Mouse (Mus musculus): ENCODE data around the gene Net1. TPM values are rescaled to one million over a fixed set of nuclear protein-coding genes. Genes with fewer than 3 reads are reported as not detected.
"Not testable (repeated sequence)": the region's sequence is repeated elsewhere in the genome, so short reads cannot be mapped to it uniquely, and the experiment has no call there.

Net1 gene
- total RNA-seq, 1 experiment from 2014 or later = 192 TPM

DNA sequence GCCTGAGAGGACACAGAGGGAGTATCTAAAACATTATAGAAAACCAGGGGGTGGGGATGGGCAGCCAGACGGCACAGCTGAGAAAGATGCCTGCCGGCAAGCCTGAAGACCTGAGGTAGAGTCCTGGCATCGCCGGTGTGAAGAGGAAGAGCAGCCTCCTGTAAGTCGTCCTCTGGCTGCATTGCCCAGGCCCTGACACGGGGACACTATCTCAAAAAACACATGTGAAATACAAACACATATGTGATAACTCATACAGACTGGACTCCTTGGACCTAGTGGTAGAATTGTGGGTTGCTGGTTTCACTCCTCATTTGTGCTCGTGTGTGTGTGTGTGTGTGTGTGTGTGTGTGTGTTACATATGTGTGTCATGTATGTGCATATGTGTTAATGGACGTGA is 56.8 kb downstream of the Net1 start:
- no peak for ATAC-seq (replicated peaks in 1 of 2; ENCODE audit: insufficient read depth in 1 of 2, low FRiP score in 2 of 2, low TSS enrichment in 1 of 2, low read depth in 1 of 2, poor library complexity in 2 of 2, severe bottlenecking in 2 of 2)

DNA sequence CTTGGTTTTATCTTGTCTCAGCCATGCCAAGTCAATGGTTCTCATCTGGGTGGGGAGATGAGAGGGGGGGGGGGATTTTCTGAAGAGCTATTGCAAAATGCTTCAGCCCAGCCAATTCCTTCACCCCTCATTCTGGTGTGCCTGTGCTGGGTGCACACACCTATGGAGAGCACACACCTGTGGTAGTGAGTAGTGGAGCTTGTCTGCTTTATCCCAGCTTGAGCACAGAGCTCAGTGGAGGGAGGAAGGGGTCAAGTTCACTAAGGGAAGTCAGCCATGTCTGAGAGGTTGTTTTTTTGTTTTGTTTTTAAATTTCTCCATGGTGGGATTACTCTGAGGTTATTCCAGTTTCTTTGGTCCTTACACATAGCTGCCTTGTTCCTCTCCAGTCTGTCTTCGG is 61.8 kb downstream of the Net1 start:
- ATAC-seq (replicated peaks in 1 of 2; ENCODE audit: insufficient read depth in 1 of 2, low FRiP score in 2 of 2, low TSS enrichment in 1 of 2, low read depth in 1 of 2, poor library complexity in 2 of 2, severe bottlenecking in 2 of 2) = no peak

DNA sequence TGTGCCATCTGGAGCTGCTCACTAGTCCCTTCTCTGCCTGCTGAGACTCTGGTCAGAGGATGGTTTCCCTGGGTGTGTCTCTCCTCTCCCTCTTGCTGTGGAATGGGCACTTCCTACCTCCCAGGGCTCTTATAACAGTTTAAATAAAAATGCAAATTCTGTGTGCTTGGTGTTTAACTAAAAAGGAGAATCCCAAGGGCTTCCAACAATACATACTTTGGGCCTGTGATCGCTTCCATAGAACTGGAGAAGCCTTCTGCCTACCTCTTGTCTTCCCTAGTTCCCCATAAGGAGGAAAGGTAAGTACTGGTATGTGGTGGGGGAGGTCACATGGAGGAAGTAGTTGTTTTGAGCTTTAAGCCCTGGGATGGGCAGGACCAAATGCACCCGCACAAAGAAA is 63.2 kb downstream of the Net1 start:
- ATAC-seq (replicated peaks in 1 of 2; ENCODE audit: insufficient read depth in 1 of 2, low FRiP score in 2 of 2, low TSS enrichment in 1 of 2, low read depth in 1 of 2, poor library complexity in 2 of 2, severe bottlenecking in 2 of 2) = no peak

DNA sequence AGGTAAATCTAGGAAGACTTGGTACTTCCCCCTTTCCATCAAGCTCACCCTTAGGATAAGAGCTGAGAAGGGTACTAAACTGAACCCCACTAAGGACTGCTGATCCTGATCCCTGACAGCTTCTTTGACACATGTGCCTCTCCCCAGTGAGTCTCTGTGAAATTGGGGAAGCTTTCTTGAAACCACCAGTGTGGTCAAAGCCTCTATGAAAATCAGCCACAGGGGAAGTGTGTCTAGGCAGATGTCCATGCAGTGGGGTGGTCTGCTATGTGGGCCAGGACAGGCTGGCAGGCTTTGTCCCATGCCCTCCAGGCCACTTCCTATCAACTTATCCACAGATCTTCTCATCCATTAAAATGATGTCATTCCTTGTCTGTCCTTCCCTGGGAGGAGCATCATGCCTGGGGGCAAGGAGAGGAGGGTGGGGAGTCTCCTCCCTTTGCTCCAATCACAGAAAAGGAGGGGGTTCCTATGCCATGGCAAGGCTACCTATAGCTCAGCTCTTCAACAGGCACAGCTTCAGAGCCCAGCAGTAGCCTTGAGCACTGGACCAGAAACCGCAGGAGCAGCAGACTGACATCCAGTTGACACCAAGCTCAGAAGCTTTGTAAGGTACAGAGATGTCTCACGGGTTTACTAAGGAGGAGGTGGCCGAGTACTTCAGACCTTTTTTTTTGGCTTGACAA is 64.2 kb downstream of the Net1 start, which contains the start of gene Calm5:
Gene Calm5 (plus strand): TSS at position 526 of the 686 bp plus-strand sequence.
- peak; percentile 97 to 98 for ATAC-seq (replicated peaks in 1 of 2; ENCODE audit: insufficient read depth in 1 of 2, low FRiP score in 2 of 2, low TSS enrichment in 1 of 2, low read depth in 1 of 2, poor library complexity in 2 of 2, severe bottlenecking in 2 of 2)

DNA sequence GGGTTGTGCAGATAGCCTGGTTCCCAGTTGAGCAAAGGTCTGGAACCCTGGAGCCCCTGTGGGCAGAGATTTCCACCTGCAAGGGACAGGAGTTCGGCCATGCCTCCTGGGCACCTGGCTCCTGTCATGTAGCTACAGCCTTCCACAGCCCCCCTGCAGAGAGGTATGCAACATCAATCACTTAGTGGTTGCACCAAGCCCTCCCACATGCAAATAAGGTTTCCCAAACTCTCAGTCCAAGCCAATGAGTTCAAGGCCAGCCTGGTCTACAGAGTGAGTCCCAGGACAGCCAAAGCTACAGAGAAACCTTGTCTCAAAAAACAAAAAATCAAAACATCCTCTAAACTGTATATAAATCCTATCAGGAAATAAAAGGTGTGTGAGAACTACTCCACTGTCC is 67.7 kb downstream of the Net1 start:
- ATAC-seq (replicated peaks in 1 of 2; ENCODE audit: insufficient read depth in 1 of 2, low FRiP score in 2 of 2, low TSS enrichment in 1 of 2, low read depth in 1 of 2, poor library complexity in 2 of 2, severe bottlenecking in 2 of 2) = no peak

DNA sequence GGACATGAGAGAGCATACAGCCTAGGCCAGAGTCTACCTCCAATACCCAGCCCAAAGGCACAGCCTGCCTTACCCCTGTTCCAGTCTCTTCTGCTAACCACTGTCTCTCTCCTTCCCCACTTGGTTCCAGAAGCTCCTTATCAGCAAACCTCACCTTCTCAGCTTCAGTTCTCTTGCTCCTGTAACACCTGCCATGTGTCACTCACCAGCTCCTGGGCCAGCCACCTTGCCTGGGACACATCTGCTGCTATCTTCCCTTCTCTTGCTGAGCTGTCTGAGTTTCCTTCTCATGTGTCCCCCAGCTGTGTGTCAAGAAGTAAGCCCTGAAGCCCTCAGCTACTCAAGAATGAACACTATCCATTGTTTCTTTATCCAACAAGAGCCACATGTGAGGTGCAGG is 77.4 kb downstream of the Net1 start:
- 0 out of 4 replicates have a peak, but pooled peaks of 1 of the 2 experiments have one; percentile 5 for ATAC-seq (replicated peaks in 1 of 2; ENCODE audit: insufficient read depth in 1 of 2, low FRiP score in 2 of 2, low TSS enrichment in 1 of 2, low read depth in 1 of 2, poor library complexity in 2 of 2, severe bottlenecking in 2 of 2)

DNA sequence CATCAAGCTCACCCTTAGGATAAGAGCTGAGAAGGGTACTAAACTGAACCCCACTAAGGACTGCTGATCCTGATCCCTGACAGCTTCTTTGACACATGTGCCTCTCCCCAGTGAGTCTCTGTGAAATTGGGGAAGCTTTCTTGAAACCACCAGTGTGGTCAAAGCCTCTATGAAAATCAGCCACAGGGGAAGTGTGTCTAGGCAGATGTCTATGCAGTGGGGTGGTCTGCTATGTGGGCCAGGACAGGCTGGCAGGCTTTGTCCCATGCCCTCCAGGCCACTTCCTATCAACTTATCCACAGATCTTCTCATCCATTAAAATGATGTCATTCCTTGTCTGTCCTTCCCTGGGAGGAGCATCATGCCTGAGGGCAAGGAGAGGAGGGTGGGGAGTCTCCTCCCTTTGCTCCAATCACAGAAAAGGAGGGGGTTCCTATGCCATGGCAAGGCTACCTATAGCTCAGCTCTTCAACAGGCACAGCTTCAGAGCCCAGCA is 80.7 kb downstream of the Net1 start, which contains the start of gene Calm4:
Gene Calm4 (plus strand): TSS at position 446 of the 496 bp plus-strand sequence.
- ATAC-seq (replicated peaks in 1 of 2; ENCODE audit: insufficient read depth in 1 of 2, low FRiP score in 2 of 2, low TSS enrichment in 1 of 2, low read depth in 1 of 2, poor library complexity in 2 of 2, severe bottlenecking in 2 of 2) = peak; percentile 84 to 90

DNA sequence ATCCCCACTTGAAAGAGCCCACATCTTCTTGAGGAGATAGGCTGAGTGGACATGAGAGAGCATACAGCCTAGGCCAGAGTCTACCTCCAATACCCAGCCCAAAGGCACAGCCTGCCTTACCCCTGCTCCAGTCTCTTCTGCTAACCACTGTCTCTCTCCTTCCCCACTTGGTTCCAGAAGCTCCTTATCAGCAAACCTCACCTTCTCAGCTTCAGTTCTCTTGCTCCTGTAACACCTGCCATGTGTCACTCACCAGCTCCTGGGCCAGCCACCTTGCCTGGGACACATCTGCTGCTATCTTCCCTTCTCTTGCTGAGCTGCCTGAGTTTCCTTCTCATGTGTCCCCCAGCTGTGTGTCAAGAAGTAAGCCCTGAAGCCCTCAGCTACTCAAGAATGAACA is 84.4 kb downstream of the Net1 start:
- not testable (repeated sequence) for ATAC-seq (replicated peaks in 1 of 2; ENCODE audit: insufficient read depth in 1 of 2, low FRiP score in 2 of 2, low TSS enrichment in 1 of 2, low read depth in 1 of 2, poor library complexity in 2 of 2, severe bottlenecking in 2 of 2)

DNA sequence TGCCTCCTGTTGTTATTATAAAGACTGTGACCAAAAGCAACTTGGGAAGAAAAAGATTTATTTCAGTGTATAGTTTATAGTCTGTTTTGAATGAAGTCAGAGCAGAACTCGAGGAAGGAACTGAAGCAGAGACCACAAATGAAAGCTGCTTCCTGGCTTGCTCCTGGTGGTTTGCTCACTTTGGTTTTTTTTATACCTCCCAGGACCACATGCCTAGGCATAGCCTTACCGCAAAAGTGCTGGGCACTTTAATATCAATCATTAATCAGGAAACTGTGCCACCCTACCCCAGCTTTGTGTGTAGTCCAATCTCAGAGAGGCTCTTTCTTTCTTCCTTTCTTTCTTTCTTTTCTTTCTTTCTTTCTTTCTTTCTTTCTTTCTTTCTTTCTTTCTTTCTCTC is 85.6 kb downstream of the Net1 start:
- peak; percentile 84 to 89 for ATAC-seq (replicated peaks in 1 of 2; ENCODE audit: insufficient read depth in 1 of 2, low FRiP score in 2 of 2, low TSS enrichment in 1 of 2, low read depth in 1 of 2, poor library complexity in 2 of 2, severe bottlenecking in 2 of 2)

Other genes starting within 250 kb of the Net1 start
- not detected in 2 replicates for gene Calml3, start 113.9 kb downstream of the Net1 start, total RNA-seq (2017)
- gene Calm4, start 80.5 kb downstream of the Net1 start, total RNA-seq (2017) = 2.3 TPM in 1 of 2 replicates, not detected in the other
- gene Calm5, start 64.0 kb downstream of the Net1 start, total RNA-seq (2017) = not detected in 2 replicates
- not detected in 2 replicates for gene Tubal3, start 54 bp upstream of the Net1 start, total RNA-seq (2017)
- gene Ucn3, start 27.1 kb upstream of the Net1 start, total RNA-seq (2017) = not detected in 2 replicates
- gene Akr1c14, start 130.8 kb upstream of the Net1 start, total RNA-seq (2017) = 0.15 and 0.25 TPM in 2 replicates
- gene Akr1c18, start 232.4 kb upstream of the Net1 start, total RNA-seq (2017) = not detected in 2 replicates

All from hematopoietic stem cell, adult 5-6 weeks (primary cell).